Mouse (Mus musculus) mature B cell (primary cell): ENCODE measurements around the gene Zfp335.

ENCODE experiments used
- in situ Hi-C: fragments of 300-500 bp; cut with MboI; formaldehyde crosslinking; loops from 2 replicates; pipeline ENCODE4 v1.14.3; 2019

Gene Zfp335

GRCm38 (mm10) chr2:164924100-164924857, 12.7 kb upstream of the Zfp335 start:
- in situ Hi-C loops = loop anchor here (10.0 kb wide), 1 partner anchor 121 kb away; no protein-coding TSS in a partner anchor

GRCm38 (mm10) chr2:164923291-164923690, 11.7 kb upstream of the Zfp335 start:
- in situ Hi-C loops = loop anchor here (10.0 kb wide), 1 partner anchor 122 kb away; no protein-coding TSS in a partner anchor

GRCm38 (mm10) chr2:164921984-164922383, 10.4 kb upstream of the Zfp335 start:
- in situ Hi-C loops = loop anchor here (10.0 kb wide), 1 partner anchor 123 kb away; no protein-coding TSS in a partner anchor

- in situ Hi-C loops = no loop called here
Measured at GRCm38 (mm10) chr2:164918325-164918724, 6.8 kb upstream of the Zfp335 start.

GRCm38 (mm10) chr2:164917371-164917770, 5.8 kb upstream of the Zfp335 start:
- in situ Hi-C loops = no loop called here

- in situ Hi-C loops = no loop called here
Measured at GRCm38 (mm10) chr2:164916820-164917219, 5.3 kb upstream of the Zfp335 start.

GRCm38 (mm10) chr2:164913428-164913786, 1.9 kb upstream of the Zfp335 start:
- in situ Hi-C loops = no loop called here

GRCm38 (mm10) chr2:164912749-164913427, 1.3 kb upstream of the Zfp335 start:
- in situ Hi-C loops = no loop called here

GRCm38 (mm10) chr2:164912151-164912550, 594 bp upstream of the Zfp335 start:
- in situ Hi-C loops = no loop called here

- in situ Hi-C loops = no loop called here
Measured at GRCm38 (mm10) chr2:164910360-164911061, 1.0 kb downstream of the Zfp335 start.

- in situ Hi-C loops = no loop called here
Measured at GRCm38 (mm10) chr2:164909542-164909941, 2.0 kb downstream of the Zfp335 start.

- in situ Hi-C loops = no loop called here
Measured at GRCm38 (mm10) chr2:164909100-164909499, 2.5 kb downstream of the Zfp335 start.

- in situ Hi-C loops = no loop called here
Measured at GRCm38 (mm10) chr2:164908011-164908410, 3.5 kb downstream of the Zfp335 start.

GRCm38 (mm10) chr2:164907511-164907910, 4.0 kb downstream of the Zfp335 start:
- in situ Hi-C loops = no loop called here

GRCm38 (mm10) chr2:164906071-164906470, 5.5 kb downstream of the Zfp335 start:
- in situ Hi-C loops = no loop called here

GRCm38 (mm10) chr2:164903496-164903895, 8.1 kb downstream of the Zfp335 start:
- in situ Hi-C loops = no loop called here

GRCm38 (mm10) chr2:164901380-164901779, 10.2 kb downstream of the Zfp335 start:
- in situ Hi-C loops = no loop called here

GRCm38 (mm10) chr2:164899723-164900459, 11.7 kb downstream of the Zfp335 start:
- in situ Hi-C loops = no loop called here

GRCm38 (mm10) chr2:164899034-164899433, 12.5 kb downstream of the Zfp335 start:
- in situ Hi-C loops = no loop called here

- in situ Hi-C loops = no loop called here
Measured at GRCm38 (mm10) chr2:164898008-164898407, 13.5 kb downstream of the Zfp335 start.

GRCm38 (mm10) chr2:164895885-164896284, 15.7 kb downstream of the Zfp335 start:
- in situ Hi-C loops = no loop called here

- in situ Hi-C loops = no loop called here
Measured at GRCm38 (mm10) chr2:164894644-164895043, 16.9 kb downstream of the Zfp335 start.
